In the genomic region with DNA sequence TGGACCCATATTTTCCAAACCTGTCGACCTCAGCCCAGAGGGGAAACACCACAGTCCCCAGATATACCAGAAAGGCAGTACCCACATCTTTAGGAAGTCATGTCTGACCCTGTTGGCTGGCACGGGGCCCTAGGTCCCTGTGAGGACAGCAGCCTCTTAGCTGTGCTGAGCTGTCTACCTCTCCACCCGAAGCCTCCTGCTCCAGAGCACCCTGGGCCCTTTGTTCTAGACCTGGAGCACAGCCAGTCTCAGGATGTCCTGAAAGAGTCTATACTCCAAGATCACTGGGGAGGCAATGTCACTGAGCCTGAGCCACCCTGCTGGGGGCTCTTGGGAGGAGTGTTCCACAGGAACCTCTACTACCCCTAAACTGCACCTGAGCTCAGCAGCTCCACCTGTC, we compare ENCODE assay signal across 20 mouse cellular contexts.
A peak's percentile ranks its signal among the peaks of the same experiment; 100 is the strongest.
DNase-seq lines count a peak whose midpoint lies in the region; ATAC-seq and TF ChIP-seq lines count a peak whose summit lies in the region.
"Had no signal": no experiment of that assay in that cellular context is flagged by ENCODE, and none has a peak within 500 bp of the region (broad histone marks: within the 10 kb centered on the region; RNA-seq: fewer than 3 reads in every experiment).

No protein-coding gene starts in this region.

- H3K9ac ChIP-seq in hindbrain, postnatal 0 days (replicated peaks; ENCODE audit: low read length) = no peak overlapping the region
- H3K9ac ChIP-seq: forebrain, postnatal 0 days; liver, embryonic 13.5 days had no signal

- peaks cover 72% of the 10 kb centered on the region for H3K4me1 ChIP-seq in hindbrain, embryonic 10.5 days (replicated peaks)
- H3K4me1 ChIP-seq in hindbrain, postnatal 0 days (ENCODE audit: insufficient read depth, low read length) = peaks cover 14% of the 10 kb centered on the region

- DNase-seq in cerebellum, adult 9-11 months = peak; percentile 6
- DNase-seq in cerebellum, postnatal 4 days (ENCODE audit: low spot score in 2 of 2) = no peak
- no peak for DNase-seq in hindbrain, embryonic 10.5 days (ENCODE audit: low spot score)
- no peak for DNase-seq in hindbrain, postnatal 0 days (ENCODE audit: low spot score)
- peak; percentile 1 for DNase-seq in right cerebral cortex, postnatal 25 days
- DNase-seq in right cerebral cortex, postnatal 36 days (ENCODE audit: low spot score in 2 of 2) = no peak
- no peak for DNase-seq in layer of hippocampus, postnatal 14 days (ENCODE audit: low spot score in 2 of 2)
- DNase-seq: adrenal gland, adult 8-10 months; cerebellum, adult 11-12 months; forebrain, postnatal 0 days; gastrocnemius, postnatal 14 days; layer of hippocampus, postnatal 36 days; liver, embryonic 13.5 days; lung, adult 2 months; midbrain, embryonic 14.5 days; thymus, adult 18-20 months; thymus, postnatal 36 days had no signal

- TF ChIP-seq CTCF in hindbrain, postnatal 0 days (IDR thresholded peaks at IDR 0.05; ENCODE audit: low read depth) = no peak

- 79% methylated on average over 3 of the region's 3 CpGs for WGBS in hindbrain, embryonic 10.5 days
- WGBS in hindbrain, postnatal 0 days = 50% methylated on average over 3 of the region's 3 CpGs

- peaks cover 49% of the 10 kb centered on the region for H3K27me3 ChIP-seq in hindbrain, embryonic 10.5 days (ENCODE audit: insufficient read depth, poor library complexity, severe bottlenecking)
- H3K27me3 ChIP-seq in hindbrain, postnatal 0 days (ENCODE audit: insufficient read depth, low read length) = no peaks in the 10 kb centered on the region
- H3K27me3 ChIP-seq: liver, embryonic 13.5 days had no signal

- ATAC-seq in hindbrain, postnatal 0 days = no peak
- ATAC-seq: activated CD4-positive, CD25-positive, alpha-beta regulatory T cell, adult 4 months; forebrain, postnatal 0 days had no signal

- H3K9me3 ChIP-seq in hindbrain, embryonic 10.5 days = no peaks in the 10 kb centered on the region
- no peaks in the 10 kb centered on the region for H3K9me3 ChIP-seq in hindbrain, postnatal 0 days (ENCODE audit: low read length)
- H3K9me3 ChIP-seq: liver, embryonic 13.5 days had no signal

- H3K4me3 ChIP-seq in hindbrain, embryonic 10.5 days = no peak overlapping the region
- H3K4me3 ChIP-seq in hindbrain, postnatal 0 days (ENCODE audit: low read length) = no peak overlapping the region
- H3K4me3 ChIP-seq: heart, adult 2 months; layer of hippocampus, adult 2 months; liver, embryonic 13.5 days had no signal

- no peaks in the 10 kb centered on the region for H3K36me3 ChIP-seq in hindbrain, embryonic 10.5 days
- no peaks in the 10 kb centered on the region for H3K36me3 ChIP-seq in hindbrain, postnatal 0 days (ENCODE audit: insufficient read depth, low read length)
- H3K36me3 ChIP-seq: liver, embryonic 13.5 days had no signal

- peak overlapping the region; percentile 69; the same call in 1 of the 2 replicates for H3K27ac ChIP-seq in hindbrain, embryonic 10.5 days
- no peak overlapping the region for H3K27ac ChIP-seq in hindbrain, postnatal 0 days
- H3K27ac ChIP-seq: heart, adult 2 months; layer of hippocampus, adult 2 months; liver, embryonic 13.5 days had no signal

- H3K4me2 ChIP-seq in hindbrain, postnatal 0 days (ENCODE audit: low read depth, low read length) = no peak overlapping the region
- H3K4me2 ChIP-seq: liver, embryonic 13.5 days had no signal

Comparison
In these comparisons a context has a peak if more than half of its experiments do, and no peak if none do; other contexts are left out.
1. DNase-seq: peak in cerebellum, adult 9-11 months (single experiment) and right cerebral cortex, postnatal 25 days (single experiment); none in cerebellum, postnatal 4 days (0 of 2), hindbrain, embryonic 10.5 days (single experiment), hindbrain, postnatal 0 days (single experiment), right cerebral cortex, postnatal 36 days (0 of 2) and layer of hippocampus, postnatal 14 days (0 of 2).